Mouse (Mus musculus): Measurements from ENCODE around the gene Mapkapk2. TPM values are rescaled to one million over a fixed set of nuclear protein-coding genes. Genes with fewer than 3 reads are reported as not detected.

The Mapkapk2 gene
- polyA plus RNA-seq (2014; fragmentation: Illumina TruSeq; extraction: RNeasy Lipid Tissue Mini Kit (QIAGEN cat#74804); ENCODE audit: low read depth, low replicate concordance) = 74.1 TPM

GRCm38 (mm10) chr1:131097700-131098094, at the start of gene Mapkapk2:
Mapkapk2 (minus strand) TSS chr1:131097826.

GRCm38 (mm10) chr1:131138191-131139016, 40.8 kb upstream of the Mapkapk2 start, which contains the start of gene Dyrk3:
Dyrk3 (minus strand) TSS chr1:131138340.

GRCm38 (mm10) chr1:131019492-131020098, 78.0 kb downstream of the Mapkapk2 start, which contains the start of gene Il10:
Il10 (plus strand) TSS chr1:131019845.

Other genes starting within 250 kb of the Mapkapk2 start
- gene Fcmr, start 232.2 kb downstream of the Mapkapk2 start, polyA plus RNA-seq (2014; fragmentation: Illumina TruSeq; extraction: RNeasy Lipid Tissue Mini Kit (QIAGEN cat#74804); ENCODE audit: low read depth, low replicate concordance) = not detected
- not detected for gene Il24, start 210.4 kb downstream of the Mapkapk2 start, polyA plus RNA-seq (2014; fragmentation: Illumina TruSeq; extraction: RNeasy Lipid Tissue Mini Kit (QIAGEN cat#74804); ENCODE audit: low read depth, low replicate concordance)
- gene Il20, start 186.4 kb downstream of the Mapkapk2 start, polyA plus RNA-seq (2014; fragmentation: Illumina TruSeq; extraction: RNeasy Lipid Tissue Mini Kit (QIAGEN cat#74804); ENCODE audit: low read depth, low replicate concordance) = not detected
- gene Il19, start 157.7 kb downstream of the Mapkapk2 start, polyA plus RNA-seq (2014; fragmentation: Illumina TruSeq; extraction: RNeasy Lipid Tissue Mini Kit (QIAGEN cat#74804); ENCODE audit: low read depth, low replicate concordance) = not detected
- not detected for gene Il10, start 78.0 kb downstream of the Mapkapk2 start, polyA plus RNA-seq (2014; fragmentation: Illumina TruSeq; extraction: RNeasy Lipid Tissue Mini Kit (QIAGEN cat#74804); ENCODE audit: low read depth, low replicate concordance)
- 3.5 TPM for gene Dyrk3, start 40.5 kb upstream of the Mapkapk2 start, polyA plus RNA-seq (2014; fragmentation: Illumina TruSeq; extraction: RNeasy Lipid Tissue Mini Kit (QIAGEN cat#74804); ENCODE audit: low read depth, low replicate concordance)
- gene Eif2d, start 55.4 kb upstream of the Mapkapk2 start, polyA plus RNA-seq (2014; fragmentation: Illumina TruSeq; extraction: RNeasy Lipid Tissue Mini Kit (QIAGEN cat#74804); ENCODE audit: low read depth, low replicate concordance) = 31.7 TPM
- gene Rassf5, start 147.4 kb upstream of the Mapkapk2 start, polyA plus RNA-seq (2014; fragmentation: Illumina TruSeq; extraction: RNeasy Lipid Tissue Mini Kit (QIAGEN cat#74804); ENCODE audit: low read depth, low replicate concordance) = 11.9 TPM
- 4.8 TPM for gene Ikbke, start 181.8 kb upstream of the Mapkapk2 start, polyA plus RNA-seq (2014; fragmentation: Illumina TruSeq; extraction: RNeasy Lipid Tissue Mini Kit (QIAGEN cat#74804); ENCODE audit: low read depth, low replicate concordance)

All from adrenal gland, adult 10 weeks (tissue).